Mouse (Mus musculus) kidney, postnatal 36 days (tissue): ENCODE measurements around the gene Ptprj.

Experiments
- DNase-seq, 2 experiments: peaks; one replicate each; pipeline ENCODE4 v3.0.0; 2021 to 2022; ENCODE audit warnings: mixed read lengths in 2 of 2

Ptprj gene

DNA sequence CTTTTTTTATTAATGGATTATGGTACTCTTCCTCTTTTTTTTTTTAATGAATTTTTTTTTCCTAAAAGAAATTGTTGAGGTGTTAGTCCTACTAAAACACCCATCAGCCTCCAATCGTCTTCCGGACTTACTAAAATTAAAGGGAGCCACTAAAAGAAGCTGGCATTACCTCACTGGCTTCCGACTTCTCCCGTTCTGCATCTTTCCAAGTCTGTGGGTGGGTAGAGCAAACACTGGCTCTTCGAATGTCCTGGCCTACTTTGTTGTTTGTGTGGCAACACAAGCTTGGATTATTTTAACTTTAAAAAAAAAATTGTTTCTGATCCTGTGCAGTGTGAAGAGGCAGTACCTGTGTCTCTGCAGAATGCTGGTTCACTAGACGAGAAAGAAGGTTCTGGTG, 62.2 kb downstream of the Ptprj start:
- DNase-seq = no peak

DNA sequence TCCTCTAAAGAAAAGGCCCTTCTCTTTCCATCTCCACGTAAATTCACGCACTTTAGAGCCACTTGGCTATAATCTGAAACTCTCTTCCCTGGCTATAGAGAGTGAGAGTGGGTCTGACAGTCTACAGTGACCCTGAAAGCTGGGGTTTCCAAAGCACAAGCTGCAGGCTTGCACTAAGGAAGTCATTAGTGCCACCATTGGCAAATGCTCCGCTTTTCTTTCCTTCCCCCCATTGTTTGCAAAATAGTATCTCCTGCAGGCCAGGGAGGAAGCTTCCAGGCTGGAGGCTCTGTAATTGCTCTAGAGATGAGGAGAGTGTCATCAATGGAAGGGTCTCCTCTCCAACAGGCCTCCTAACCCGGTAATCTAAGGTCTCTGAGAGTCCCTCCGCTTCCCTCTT, 65.5 kb downstream of the Ptprj start:
- no peak for DNase-seq

DNA sequence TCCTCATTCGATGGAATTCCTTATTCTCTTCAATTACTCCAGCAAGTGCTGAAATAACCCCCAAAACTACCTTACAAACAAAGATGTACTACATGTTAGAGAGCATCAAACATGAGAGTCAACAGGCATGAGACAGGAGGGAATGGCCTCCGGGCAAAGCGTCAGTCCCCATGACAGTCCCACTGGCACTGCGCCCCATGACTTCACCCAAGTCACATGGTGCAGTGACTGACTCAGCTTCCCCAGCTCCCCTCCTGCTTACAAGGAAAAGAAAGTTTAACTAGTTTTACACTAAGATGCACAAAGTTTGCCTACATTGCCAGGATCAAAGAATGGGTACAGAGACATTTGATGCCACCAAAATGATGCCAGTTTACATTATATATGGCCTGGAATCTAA, 71.2 kb downstream of the Ptprj start:
- no peak for DNase-seq

DNA sequence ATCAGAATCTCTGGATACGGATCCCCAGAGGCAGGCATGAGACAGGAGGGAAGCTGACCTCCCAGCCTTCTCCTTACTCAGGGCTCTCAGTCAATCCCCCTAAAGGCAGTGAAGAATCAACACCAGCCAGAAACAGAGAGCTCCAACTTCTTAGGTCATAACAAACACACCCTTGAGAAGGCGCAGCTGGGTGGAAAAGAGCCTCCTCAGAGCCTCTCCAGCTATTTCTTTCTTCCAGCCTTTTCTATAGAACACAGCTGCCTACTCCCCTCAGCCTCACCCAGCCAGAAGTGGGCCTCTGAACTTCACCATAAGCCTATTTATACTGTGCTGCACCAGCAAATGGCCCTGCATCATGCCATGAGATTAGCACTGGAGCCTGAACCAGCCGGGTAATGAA, 74.3 kb downstream of the Ptprj start:
- DNase-seq = no peak

DNA sequence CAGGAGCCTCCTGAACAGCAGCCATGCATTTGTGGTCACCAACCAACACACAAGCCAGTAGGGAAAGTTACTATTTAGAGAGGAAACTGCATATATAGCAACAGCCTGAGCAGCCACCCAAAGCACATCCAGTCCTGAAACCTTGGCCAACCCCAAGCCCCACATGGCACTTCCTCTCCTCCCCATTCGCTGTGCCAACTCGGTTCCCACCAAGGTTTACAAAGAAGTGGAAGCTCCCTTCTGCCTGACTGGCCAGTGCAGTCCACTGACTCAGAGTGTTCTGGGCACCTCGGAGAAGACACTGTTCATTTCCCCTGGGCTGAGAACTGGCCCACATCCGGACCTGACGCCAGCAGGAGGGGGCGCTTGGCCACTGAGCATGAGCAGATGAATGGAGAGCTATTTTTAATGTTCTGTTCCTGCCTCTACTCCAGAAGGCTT, 75.7 kb downstream of the Ptprj start:
- DNase-seq = peak; percentile 35 to 43

DNA sequence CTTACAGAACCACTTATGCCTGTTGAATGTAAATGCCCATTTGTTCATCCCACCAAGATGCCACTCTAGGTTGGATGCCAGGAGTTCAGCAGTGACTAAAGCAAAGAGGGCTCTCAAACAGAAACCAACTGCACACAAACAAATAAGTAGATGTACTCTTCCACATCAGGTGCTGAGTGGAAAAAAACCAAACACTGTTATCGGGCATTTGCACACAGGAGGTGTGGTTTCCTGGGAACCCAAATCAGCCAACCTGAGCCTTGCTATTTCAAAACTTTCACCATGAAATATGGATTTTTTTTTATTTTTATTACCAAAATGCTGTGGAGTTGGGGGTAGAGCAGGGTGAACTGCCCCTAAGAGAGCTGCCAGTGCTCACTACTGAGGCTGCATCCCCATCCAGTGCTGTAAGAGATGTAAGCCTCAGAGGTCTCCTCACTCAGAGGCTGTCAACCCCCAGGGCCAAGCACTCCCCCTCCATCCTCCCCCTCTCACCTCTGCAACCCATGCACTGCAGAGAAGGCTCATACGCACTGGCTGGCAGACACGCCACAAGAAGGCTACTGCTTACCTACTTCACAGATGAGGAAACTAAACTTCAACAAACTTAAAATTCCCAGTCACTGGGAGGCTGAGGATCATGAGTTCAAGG, 77.1 kb downstream of the Ptprj start:
- no peak for DNase-seq

DNA sequence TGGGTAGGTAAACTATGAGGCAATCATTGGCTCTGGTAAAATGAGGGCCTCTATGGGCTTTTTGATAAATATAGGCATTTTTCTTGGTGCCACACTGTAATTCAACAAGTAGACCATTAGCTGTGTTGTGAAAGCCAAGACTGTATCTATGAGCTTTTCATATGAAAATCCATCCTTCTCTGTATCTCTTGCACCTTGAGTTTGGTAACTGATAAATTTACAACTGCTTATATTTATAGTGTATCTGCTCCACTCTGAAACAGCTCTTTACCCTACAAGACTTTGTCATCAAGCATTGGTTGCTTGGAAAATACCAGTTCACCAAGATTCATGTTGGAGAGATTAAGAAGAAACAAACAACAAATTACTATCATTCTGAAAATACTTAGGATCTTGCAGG, 77.7 kb downstream of the Ptprj start:
- no peak for DNase-seq

DNA sequence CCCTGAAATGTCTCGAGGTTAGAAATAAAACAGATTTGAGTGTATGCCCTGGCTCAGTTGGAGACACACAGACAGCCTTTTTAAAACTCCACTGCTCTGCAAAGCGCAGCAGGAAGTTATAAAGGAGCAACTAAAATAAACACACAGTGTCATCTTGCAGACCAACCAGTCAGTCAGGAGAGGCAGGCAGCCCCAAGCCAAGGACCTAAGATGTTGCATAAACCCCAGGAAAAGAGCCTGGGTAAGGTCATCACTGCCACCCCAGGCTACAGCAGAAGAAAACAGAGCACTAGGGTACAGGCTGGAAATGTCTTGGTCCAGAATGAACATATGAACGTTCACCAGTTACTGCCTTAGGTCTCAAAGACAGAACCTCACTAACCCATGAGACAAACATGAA, 78.7 kb downstream of the Ptprj start:
- DNase-seq = no peak

DNA sequence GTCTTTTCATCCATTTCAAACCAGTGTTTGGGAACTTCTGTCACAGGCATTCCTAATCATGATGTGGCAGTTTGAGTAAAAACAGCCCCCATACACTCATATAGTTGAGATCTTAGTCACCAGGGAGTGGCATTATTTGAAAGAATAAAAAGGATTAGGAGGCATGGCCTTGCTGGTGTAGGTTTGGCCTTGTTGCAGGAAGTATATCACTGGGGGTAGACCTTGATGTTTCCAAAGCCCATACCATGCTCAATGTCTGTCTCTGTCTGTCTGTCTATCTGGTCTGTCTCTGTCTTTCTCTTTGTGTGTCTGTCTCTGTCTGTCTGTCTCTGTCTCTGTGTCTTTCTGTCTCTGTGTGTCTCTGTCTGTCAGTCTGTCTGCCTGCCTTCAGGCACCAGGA, 79.6 kb downstream of the Ptprj start:
- no peak for DNase-seq

DNA sequence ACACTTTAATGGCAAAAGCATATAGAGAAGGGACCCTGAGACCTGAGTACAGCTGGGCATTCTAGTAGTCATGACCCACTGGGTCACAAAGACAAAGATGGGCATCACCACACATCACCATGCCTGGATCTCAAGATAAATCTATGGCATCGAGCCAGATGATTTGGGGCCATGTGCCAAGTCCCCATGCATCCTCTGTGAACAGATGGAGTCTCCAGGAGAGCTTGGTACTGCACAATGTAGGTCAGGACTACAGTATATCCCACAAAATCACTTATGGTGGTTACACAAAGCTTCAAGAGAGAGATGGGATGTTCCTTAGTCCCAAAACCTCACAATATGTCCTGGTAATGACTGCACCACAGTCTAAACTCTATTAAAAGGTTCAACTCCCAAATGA, 81.4 kb downstream of the Ptprj start:
- DNase-seq = no peak

DNA sequence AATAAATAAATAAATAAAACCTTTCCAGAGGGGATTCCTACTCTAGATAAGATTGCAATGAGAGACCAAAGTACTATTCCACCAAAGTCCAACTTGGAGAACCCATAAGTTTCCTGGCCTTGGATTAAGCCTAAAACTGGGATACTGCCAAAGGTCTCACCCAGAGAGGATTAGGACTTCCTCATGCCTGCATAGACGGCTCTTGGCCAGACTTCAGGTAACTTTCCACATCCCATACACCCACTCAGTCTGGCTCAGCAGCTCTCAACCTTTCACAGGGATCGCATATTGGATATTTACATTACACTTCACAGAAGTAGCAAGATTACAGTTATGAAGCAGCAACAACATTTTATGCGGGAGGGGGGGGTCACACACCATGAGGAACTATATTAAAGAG, 82.9 kb downstream of the Ptprj start:
- DNase-seq = peak; percentile 57 to 74

DNA sequence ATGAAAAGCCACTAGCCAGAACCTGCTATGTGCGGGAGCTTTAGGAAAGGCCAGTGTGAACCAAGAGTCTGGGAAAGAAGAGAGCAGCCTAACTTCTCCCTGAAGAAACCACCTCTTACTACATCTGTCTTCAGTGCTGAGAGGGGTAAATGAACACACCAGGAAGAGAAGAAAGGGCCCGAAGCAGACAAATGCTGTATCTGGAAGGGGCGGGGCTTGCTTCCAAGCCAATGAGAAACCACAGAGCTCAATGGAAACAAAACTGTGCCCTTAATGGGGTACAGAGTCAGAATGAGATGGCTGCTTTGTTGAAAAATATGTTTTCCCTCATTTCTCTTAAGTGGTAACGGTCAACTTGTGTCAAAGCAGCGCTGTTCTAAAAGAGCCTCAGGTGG, 83.8 kb downstream of the Ptprj start:
- DNase-seq = no peak

DNA sequence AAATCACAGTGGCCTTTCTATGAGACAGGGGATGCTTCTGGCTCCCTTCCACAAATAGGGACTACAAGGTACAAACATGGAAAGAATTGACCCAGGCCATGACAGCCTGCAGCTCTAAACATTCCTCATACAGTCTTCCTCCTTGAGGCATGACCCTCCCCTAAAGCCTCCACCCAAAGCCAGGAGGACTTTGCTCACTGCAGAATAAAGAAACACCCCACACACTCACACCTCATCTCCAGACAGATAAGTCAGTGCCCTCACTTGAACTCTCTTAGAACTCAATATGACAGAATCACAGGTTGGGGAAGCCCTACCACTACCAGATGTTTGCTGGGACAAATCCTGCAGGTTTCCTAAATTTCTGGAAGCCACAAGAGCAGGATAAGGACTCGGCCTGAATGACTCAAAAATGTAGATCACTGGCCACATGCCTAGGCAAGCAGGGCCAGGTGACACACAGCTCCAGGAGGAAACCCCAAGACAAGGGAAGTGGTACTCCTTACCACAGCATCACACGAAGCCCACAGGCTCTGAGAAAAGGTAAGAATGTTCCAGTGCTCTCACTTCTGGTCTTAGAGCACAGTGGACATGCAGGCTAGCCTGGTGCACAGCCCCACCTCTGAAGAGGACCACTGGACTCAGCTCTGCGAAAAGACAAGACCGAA, 84.3 kb downstream of the Ptprj start:
- no peak for DNase-seq

DNA sequence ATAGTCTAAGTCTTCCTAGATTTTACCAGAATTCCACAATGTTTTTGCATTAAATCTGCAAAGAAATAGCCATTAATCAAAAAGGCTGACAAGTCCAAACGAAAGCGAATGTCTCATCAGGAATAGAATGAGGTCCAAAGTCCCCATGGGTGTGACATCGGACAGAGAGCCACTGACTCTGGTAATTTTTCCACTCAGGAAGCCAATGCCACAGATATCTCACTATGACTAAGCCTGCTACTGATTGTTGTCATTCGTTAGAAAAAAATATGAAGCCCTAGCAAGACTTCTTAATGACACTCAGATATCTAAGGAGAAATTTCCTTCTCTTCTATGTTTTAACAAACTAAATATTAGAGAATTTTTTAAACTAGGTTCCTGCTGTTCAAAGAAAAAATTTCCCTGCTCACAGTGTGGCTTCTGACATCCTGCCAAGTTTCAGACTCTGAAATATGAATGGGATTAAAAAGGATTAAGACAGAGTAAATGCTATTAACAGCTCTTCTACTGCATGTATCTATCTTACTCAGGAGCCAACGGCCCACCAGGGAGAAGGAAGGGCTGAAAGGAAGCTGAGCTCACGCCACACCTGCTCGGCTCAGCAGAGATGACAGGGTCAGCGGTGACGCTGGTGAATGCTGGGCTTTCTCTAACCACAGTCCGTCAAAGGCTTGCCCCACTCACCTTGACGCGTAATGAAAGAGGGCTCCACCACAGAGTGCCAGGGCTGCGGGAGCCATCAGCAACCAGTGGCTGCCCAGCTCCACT, 90.0 kb downstream of the Ptprj start:
- peak in 1 of 2 experiments; percentile 50 for DNase-seq

DNA sequence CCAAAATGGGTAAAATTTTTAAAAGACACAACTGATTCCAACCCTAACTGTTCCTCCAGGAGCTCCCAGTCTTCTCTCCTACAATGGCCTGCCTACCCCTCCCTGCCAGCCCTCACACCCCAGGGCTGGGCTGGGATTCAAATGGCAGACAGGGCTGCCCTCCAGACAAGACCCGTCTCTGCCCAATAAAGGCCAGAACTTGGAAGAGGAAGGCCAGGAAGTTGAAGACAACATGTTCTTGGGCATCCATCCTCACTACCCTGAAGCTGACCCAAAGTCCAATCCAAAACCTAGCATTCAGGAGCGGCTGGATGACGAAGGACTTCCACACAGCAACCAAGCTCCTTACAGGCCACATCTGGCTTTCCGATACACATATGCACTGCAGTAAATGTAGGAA, 90.6 kb downstream of the Ptprj start:
- DNase-seq = peak in 1 of 2 experiments; percentile 36

DNA sequence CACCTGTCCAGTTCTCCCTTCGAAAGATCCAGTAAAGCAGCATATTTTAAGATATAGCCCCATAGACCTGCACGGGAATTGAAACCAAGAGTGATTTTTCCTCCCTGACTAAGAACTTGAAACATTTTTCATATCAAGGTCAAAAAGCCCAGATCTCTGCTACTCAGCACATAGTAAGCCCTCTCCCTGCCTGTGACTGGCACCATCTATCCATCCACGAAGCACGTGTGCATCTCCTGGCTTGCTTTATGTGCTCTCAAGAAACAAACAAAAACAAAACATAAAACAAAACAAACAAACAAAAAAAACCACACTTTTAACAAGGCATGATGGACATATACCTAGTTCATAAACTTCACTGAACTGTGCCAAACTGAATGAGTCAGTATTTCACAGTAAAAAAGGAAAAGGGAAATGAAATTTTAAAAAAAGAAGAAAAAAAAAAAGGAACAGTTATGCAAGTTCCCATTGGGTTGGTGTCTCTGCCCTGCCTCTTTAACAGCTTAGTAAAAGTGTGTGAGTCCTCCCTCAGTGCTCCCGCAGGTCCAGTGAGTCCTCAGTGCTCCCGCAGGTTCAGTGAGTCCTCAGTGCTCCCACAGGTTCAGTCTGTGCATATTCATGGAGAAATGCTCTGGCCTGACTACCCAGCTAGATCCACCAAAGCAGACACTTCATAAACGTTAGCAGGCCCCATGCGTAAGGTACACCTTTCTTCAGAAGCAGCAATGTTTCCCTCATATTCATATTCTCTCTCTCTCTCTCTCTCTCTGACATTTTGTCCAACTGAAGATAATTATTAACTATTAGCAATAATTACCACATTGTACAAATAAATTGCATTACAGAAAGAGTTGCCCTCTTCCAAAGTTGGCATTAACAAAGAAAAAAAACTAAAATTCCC, 91.5 kb downstream of the Ptprj start:
- no peak for DNase-seq

DNA sequence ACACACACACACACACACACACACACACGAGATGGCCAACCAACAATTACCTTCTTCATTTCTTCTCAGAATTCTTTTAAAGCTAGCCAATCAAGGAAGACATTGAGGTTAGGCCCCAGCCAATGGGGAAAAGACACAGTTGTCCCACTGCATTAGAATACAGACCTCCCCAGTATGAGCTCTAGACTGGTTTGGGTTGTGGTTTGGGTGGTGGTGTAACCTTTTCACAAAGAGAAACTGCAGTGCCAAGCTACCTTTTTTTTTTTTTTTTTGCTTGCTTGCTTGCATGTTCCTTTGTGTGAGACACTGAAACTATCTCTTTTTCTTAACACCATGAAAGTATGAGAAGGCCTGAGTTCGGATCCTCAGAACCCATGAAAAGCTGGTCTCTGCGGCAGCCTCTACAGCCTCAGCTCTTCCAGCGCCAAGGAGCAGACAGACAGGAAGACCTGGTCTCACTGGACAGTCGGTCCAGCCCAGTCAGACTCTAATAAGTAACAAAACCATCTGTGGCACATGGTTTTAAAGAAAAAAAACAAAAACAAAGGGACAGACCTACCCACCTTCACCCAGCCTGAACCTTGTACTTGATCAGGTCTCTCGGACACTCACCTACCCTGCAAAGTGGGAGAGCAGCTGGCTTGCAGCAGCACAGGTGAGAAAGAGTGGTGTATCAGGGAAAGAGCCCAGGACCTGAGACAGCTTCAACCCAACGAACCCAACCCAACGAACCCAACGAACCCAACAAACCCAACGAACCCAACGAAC, 92.8 kb downstream of the Ptprj start:
- peak; percentile 28 to 49 for DNase-seq

DNA sequence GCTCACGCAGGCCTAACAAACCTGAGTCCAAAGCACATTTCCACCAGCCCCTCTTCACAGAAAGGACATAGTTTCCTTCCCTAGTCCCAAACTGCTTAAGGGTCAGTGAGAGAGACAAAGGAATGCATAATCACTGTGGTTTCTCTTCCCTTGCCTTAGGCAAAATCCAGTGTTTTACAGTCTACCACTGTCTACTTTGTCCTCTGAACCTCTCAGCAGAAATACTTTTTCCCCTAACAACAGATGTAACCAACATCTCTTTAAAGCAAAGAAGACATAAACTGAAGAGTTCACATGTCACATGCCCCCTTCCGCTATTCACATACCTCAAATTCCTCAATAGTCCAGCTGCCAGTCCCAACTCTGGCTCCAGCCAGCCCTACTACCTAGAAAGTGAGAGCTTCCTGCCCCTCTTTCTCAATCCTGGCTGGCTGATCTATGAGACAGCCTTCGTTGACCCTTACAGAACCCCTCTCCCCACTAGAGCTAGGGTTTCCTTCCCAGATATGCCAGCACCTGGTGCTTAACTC, 94.2 kb downstream of the Ptprj start:
- DNase-seq = peak in 1 of 2 experiments; percentile 30

DNA sequence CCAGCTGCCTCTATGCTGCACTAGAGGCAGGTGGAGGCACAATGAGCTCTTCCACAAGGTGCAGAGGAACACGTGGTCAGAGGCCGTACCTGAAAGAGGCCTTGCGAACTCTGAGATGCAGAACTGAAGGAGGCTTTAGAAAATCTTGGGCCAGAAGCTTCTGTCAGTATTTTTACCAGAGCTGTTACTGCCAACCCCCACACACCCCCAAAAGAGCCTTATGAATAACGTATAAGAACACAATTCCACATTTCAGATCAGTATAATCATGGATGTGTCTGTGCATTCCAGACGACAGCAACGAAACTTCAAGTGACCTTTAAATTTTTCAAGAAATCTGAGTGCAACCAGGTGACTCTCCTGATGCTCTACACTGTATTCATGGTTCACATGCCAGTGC, 98.9 kb downstream of the Ptprj start:
- no peak for DNase-seq

DNA sequence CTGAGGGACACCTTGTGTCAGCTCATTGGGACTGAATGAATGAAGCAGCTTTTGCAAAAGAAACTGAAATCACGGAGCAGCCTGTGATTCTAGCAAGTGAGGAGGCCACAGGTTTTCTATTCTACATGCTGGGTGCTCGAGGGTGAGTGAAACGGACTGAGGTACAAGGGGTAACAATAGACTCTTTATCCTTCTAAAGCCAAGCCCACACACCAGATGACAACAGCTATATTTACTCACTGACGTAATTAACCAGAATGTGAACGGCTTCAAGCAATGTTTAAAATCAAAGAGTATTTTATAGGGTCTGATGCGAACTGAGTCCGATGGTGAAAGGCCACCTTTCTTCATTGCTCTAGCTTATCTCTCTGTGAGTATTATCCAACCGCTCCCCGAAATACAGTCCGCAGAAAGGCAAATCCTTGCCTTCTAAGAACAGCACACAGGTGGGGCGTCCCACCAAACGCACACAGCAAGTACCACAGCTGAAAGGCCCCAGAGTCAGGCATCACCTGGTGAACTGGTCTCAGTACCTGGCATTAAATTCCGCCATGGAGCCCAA, 99.6 kb downstream of the Ptprj start:
- DNase-seq = no peak

DNA sequence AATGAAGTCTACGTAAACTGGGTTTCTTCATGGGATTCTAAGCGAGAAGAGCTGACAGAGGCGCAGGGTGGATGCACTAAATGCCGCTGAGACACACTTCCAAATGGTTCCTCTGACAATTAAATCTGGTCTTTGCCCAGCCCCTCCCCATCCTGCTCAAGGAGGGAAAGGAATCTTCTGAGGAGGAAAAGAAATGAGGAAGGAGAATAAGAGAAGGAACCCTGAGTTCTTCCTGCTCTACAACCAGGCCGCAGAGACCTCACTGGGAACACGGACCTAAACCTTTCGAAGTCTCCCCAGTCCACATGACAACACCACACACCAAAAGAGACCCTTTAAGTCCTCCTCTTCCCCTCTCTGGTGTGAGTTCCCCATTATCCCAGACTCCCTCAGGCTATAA, 101.9 kb downstream of the Ptprj start:
- no peak for DNase-seq

DNA sequence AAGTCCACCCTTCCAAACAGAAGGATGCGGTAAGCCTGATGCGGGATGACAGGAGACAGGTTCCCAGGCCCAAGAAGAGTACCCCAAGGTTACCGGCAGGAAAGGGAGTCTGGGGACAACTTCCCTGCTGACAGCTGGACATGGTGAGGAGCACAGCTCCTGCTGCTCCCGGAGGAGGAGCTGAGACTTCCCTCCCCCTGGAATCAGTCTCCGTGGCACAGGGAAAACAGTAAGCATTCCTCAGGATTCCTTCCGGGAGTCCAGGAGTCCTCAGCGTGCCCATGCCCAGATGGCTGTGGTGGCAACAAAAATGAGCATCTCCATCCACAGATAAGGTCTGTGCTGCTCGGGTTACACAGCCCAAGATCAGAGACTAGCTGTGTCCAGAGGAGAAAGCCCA, 102.8 kb downstream of the Ptprj start:
- DNase-seq = peak in 1 of 2 experiments; percentile 25
